Mouse (Mus musculus): Measurements from ENCODE around the gene Tarbp1. TPM values are rescaled to one million over a fixed set of nuclear protein-coding genes. Genes with fewer than 3 reads are reported as not detected.

Tarbp1 gene
- polyA plus RNA-seq, 1 experiment: 0.27 TPM

- no peak overlapping the region for H3K27ac ChIP-seq (ENCODE audit: control insufficient read depth, insufficient read depth, low read depth, low read length)
- TF ChIP-seq CTCF (IDR thresholded peaks at IDR 0.05; ENCODE audit: control insufficient read depth, insufficient read depth, insufficient replicate concordance, low read depth, low read length): no peak
- TF ChIP-seq POLR2A (IDR thresholded peaks at IDR 0.05; ENCODE audit: control insufficient read depth, low read depth, low read length): no peak
- no peaks in the 10 kb centered on the region for H3K36me3 ChIP-seq (ENCODE audit: control insufficient read depth, insufficient read depth, low read length)
- no peak overlapping the region for H3K4me3 ChIP-seq (ENCODE audit: control insufficient read depth, low read depth, low read length)
- no peaks in the 10 kb centered on the region; the same call in 1 of the 2 replicates for H3K4me1 ChIP-seq (ENCODE audit: control insufficient read depth, insufficient read depth, low read length)
- H3K27me3 ChIP-seq (ENCODE audit: control insufficient read depth, insufficient read depth, low read length): no peaks in the 10 kb centered on the region
Observed at GRCm38 (mm10) chr8:126514011-126514964, 39.4 kb upstream of the Tarbp1 start.

- Histone ChIP-seq H3K36me3 (ENCODE audit: control insufficient read depth, insufficient read depth, low read length) (no peaks in the 10 kb centered on the region), H3K27ac (ENCODE audit: control insufficient read depth, insufficient read depth, low read depth, low read length) (no peak overlapping the region), H3K4me3 (ENCODE audit: control insufficient read depth, low read depth, low read length) (no peak overlapping the region), H3K4me1 (ENCODE audit: control insufficient read depth, insufficient read depth, low read length) (no peaks in the 10 kb centered on the region), H3K27me3 (ENCODE audit: control insufficient read depth, insufficient read depth, low read length) (no peaks in the 10 kb centered on the region)
- TF ChIP-seq POLR2A (IDR thresholded peaks at IDR 0.05; ENCODE audit: control insufficient read depth, low read depth, low read length): no peak
- TF ChIP-seq CTCF (IDR thresholded peaks at IDR 0.05; ENCODE audit: control insufficient read depth, insufficient read depth, insufficient replicate concordance, low read depth, low read length): no peak
Observed at GRCm38 (mm10) chr8:126510866-126511265, 36.0 kb upstream of the Tarbp1 start.

GRCm38 (mm10) chr8:126509635-126510034 lies 34.8 kb upstream of the Tarbp1 start:
- Histone ChIP-seq H3K4me1 (ENCODE audit: control insufficient read depth, insufficient read depth, low read length) (no peaks in the 10 kb centered on the region), H3K27me3 (ENCODE audit: control insufficient read depth, insufficient read depth, low read length) (no peaks in the 10 kb centered on the region), H3K27ac (ENCODE audit: control insufficient read depth, insufficient read depth, low read depth, low read length) (no peak overlapping the region), H3K4me3 (ENCODE audit: control insufficient read depth, low read depth, low read length) (no peak overlapping the region), H3K36me3 (ENCODE audit: control insufficient read depth, insufficient read depth, low read length) (no peaks in the 10 kb centered on the region)
- TF ChIP-seq CTCF (IDR thresholded peaks at IDR 0.05; ENCODE audit: control insufficient read depth, insufficient read depth, insufficient replicate concordance, low read depth, low read length) (no peak), POLR2A (IDR thresholded peaks at IDR 0.05; ENCODE audit: control insufficient read depth, low read depth, low read length) (no peak)

GRCm38 (mm10) chr8:126508871-126509586 lies 34.2 kb upstream of the Tarbp1 start:
- Histone ChIP-seq H3K27ac (ENCODE audit: control insufficient read depth, insufficient read depth, low read depth, low read length) (no peak overlapping the region), H3K4me3 (ENCODE audit: control insufficient read depth, low read depth, low read length) (no peak overlapping the region), H3K27me3 (ENCODE audit: control insufficient read depth, insufficient read depth, low read length) (no peaks in the 10 kb centered on the region), H3K36me3 (ENCODE audit: control insufficient read depth, insufficient read depth, low read length) (no peaks in the 10 kb centered on the region), H3K4me1 (ENCODE audit: control insufficient read depth, insufficient read depth, low read length) (no peaks in the 10 kb centered on the region)
- TF ChIP-seq CTCF (IDR thresholded peaks at IDR 0.05; ENCODE audit: control insufficient read depth, insufficient read depth, insufficient replicate concordance, low read depth, low read length) (no peak), POLR2A (IDR thresholded peaks at IDR 0.05; ENCODE audit: control insufficient read depth, low read depth, low read length) (no peak)

GRCm38 (mm10) chr8:126508221-126508620 lies 33.4 kb upstream of the Tarbp1 start:
- Histone ChIP-seq H3K4me1 (ENCODE audit: control insufficient read depth, insufficient read depth, low read length) (no peaks in the 10 kb centered on the region), H3K27ac (ENCODE audit: control insufficient read depth, insufficient read depth, low read depth, low read length) (no peak overlapping the region), H3K27me3 (ENCODE audit: control insufficient read depth, insufficient read depth, low read length) (no peaks in the 10 kb centered on the region), H3K36me3 (ENCODE audit: control insufficient read depth, insufficient read depth, low read length) (no peaks in the 10 kb centered on the region), H3K4me3 (ENCODE audit: control insufficient read depth, low read depth, low read length) (no peak overlapping the region)
- TF ChIP-seq CTCF (IDR thresholded peaks at IDR 0.05; ENCODE audit: control insufficient read depth, insufficient read depth, insufficient replicate concordance, low read depth, low read length) (no peak), POLR2A (IDR thresholded peaks at IDR 0.05; ENCODE audit: control insufficient read depth, low read depth, low read length) (no peak)

GRCm38 (mm10) chr8:126504492-126505182 lies 29.8 kb upstream of the Tarbp1 start:
- Histone ChIP-seq H3K4me1 (ENCODE audit: control insufficient read depth, insufficient read depth, low read length) (no peaks in the 10 kb centered on the region), H3K36me3 (ENCODE audit: control insufficient read depth, insufficient read depth, low read length) (no peaks in the 10 kb centered on the region), H3K27me3 (ENCODE audit: control insufficient read depth, insufficient read depth, low read length) (no peaks in the 10 kb centered on the region; the same call in 1 of the 2 replicates), H3K4me3 (ENCODE audit: control insufficient read depth, low read depth, low read length) (no peak overlapping the region), H3K27ac (ENCODE audit: control insufficient read depth, insufficient read depth, low read depth, low read length) (no peak overlapping the region)
- TF ChIP-seq POLR2A (IDR thresholded peaks at IDR 0.05; ENCODE audit: control insufficient read depth, low read depth, low read length): no peak
- TF ChIP-seq CTCF (IDR thresholded peaks at IDR 0.05; ENCODE audit: control insufficient read depth, insufficient read depth, insufficient replicate concordance, low read depth, low read length): no peak
